Mouse (Mus musculus) ES-Bruce4 (cell line): ENCODE measurements around the gene Arhgef9.

ENCODE experiments used
- CTCF ChIP-seq: IDR thresholded peaks from one replicate; pipeline ENCODE4 v1.8.1; 2011; ENCODE audit warnings: low read depth, low read length
- EP300 ChIP-seq: IDR thresholded peaks from 2 replicates; pipeline ENCODE4 v1.6.1; 2011; ENCODE audit warnings: low read depth, low read length; ENCODE audit not compliant: insufficient read depth
- POLR2A ChIP-seq: IDR thresholded peaks from one replicate; pipeline ENCODE4 v1.8.1; 2011; ENCODE audit warnings: low read length; ENCODE audit not compliant: insufficient read depth

GRCm38 (mm10) chrX:95166317-95166716 lies 30.3 kb downstream of the Arhgef9 start:
- no peak for TF ChIP-seq CTCF
- TF ChIP-seq POLR2A: no peak
- TF ChIP-seq EP300: no peak
